Mouse (Mus musculus): Measurements from ENCODE around the gene Pik3r1. TPM values are rescaled to one million over a fixed set of nuclear protein-coding genes. Genes with fewer than 3 reads are reported as not detected.

The Pik3r1 gene
- polyA plus RNA-seq, 1 experiment from 2014 or later = 25.5 TPM

DNA sequence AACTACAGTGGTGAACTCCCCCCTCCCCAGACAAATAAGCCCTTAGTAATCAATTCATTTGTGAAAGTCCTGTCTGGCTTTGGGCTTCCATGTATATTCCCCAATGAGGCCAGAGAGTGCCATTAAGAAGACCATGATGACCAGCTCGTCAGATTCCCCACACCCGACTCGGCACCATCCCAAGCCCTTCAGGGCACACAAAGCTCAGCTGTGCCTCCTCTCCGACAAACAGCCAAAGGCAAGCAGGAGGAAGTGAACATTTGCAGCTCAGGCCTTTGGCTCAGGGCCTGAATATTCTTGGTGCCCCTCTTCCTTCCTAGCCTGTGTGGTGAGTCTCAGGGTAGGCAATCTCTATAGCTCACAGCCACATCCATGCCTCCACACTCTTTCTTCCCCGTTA, 68.3 kb downstream of the Pik3r1 start:
- Histone ChIP-seq H3K27ac (ENCODE audit: low read depth, low read length) (no peak overlapping the region), H3K9me3 (ENCODE audit: control insufficient read depth, low read length) (no peaks in the 10 kb centered on the region), H3K4me3 (ENCODE audit: low read depth, low read length) (no peak overlapping the region), H3K4me1 (ENCODE audit: control insufficient read depth, insufficient read depth, low read length) (peaks cover 5% of the 10 kb centered on the region; the same call in 1 of the 2 replicates), H3K36me3 (ENCODE audit: control insufficient read depth, insufficient read depth, low read length) (no peaks in the 10 kb centered on the region), H3K4me2 (ENCODE audit: low read depth) (no peak overlapping the region), H3K27me3 (ENCODE audit: control insufficient read depth, insufficient read depth, low read length) (no peaks in the 10 kb centered on the region), H3K9ac (ENCODE audit: low read length) (no peak overlapping the region)
- ATAC-seq (ENCODE audit: insufficient read depth, low FRiP score, low TSS enrichment) (no peak), DNase-seq (ENCODE audit: low spot score) (no peak)
- WGBS = 81% methylated on average over 5 of the region's 5 CpGs

- Histone ChIP-seq H3K27ac (ENCODE audit: low read depth, low read length) (no peak overlapping the region), H3K36me3 (ENCODE audit: control insufficient read depth, insufficient read depth, low read length) (no peaks in the 10 kb centered on the region), H3K9me3 (ENCODE audit: control insufficient read depth, low read length) (no peaks in the 10 kb centered on the region), H3K4me1 (ENCODE audit: control insufficient read depth, insufficient read depth, low read length) (peaks cover 9% of the 10 kb centered on the region), H3K27me3 (ENCODE audit: control insufficient read depth, insufficient read depth, low read length) (no peaks in the 10 kb centered on the region), H3K4me2 (ENCODE audit: low read depth) (no peak overlapping the region), H3K9ac (ENCODE audit: low read length) (no peak overlapping the region), H3K4me3 (ENCODE audit: low read depth, low read length) (no peak overlapping the region)
- DNase-seq (ENCODE audit: low spot score) (no peak), ATAC-seq (ENCODE audit: insufficient read depth, low FRiP score, low TSS enrichment) (no peak)
- 81% methylated on average over 5 of the region's 5 CpGs for WGBS
These were observed 70.1 kb downstream of the Pik3r1 start for GRCm38 (mm10) chr13:101697966-101698365.

GRCm38 (mm10) chr13:101697461-101697860, 70.6 kb downstream of the Pik3r1 start:
- peaks cover 9% of the 10 kb centered on the region for H3K4me1 ChIP-seq (ENCODE audit: control insufficient read depth, insufficient read depth, low read length)
- H3K36me3 ChIP-seq (ENCODE audit: control insufficient read depth, insufficient read depth, low read length) = no peaks in the 10 kb centered on the region
- no peak overlapping the region for H3K9ac ChIP-seq (ENCODE audit: low read length)
- H3K27me3 ChIP-seq (ENCODE audit: control insufficient read depth, insufficient read depth, low read length) = no peaks in the 10 kb centered on the region
- no peak overlapping the region for H3K27ac ChIP-seq (ENCODE audit: low read depth, low read length)
- no peak overlapping the region for H3K4me3 ChIP-seq (ENCODE audit: low read depth, low read length)
- DNase-seq (ENCODE audit: low spot score) = no peak
- no peak overlapping the region for H3K4me2 ChIP-seq (ENCODE audit: low read depth)
- 75% methylated on average over 5 of the region's 5 CpGs for WGBS
- no peaks in the 10 kb centered on the region for H3K9me3 ChIP-seq (ENCODE audit: control insufficient read depth, low read length)
- ATAC-seq (ENCODE audit: insufficient read depth, low FRiP score, low TSS enrichment) = no peak

- Histone ChIP-seq H3K4me3 (ENCODE audit: low read depth, low read length) (no peak overlapping the region), H3K36me3 (ENCODE audit: control insufficient read depth, insufficient read depth, low read length) (no peaks in the 10 kb centered on the region), H3K4me1 (ENCODE audit: control insufficient read depth, insufficient read depth, low read length) (peaks cover 10% of the 10 kb centered on the region), H3K9me3 (ENCODE audit: control insufficient read depth, low read length) (no peaks in the 10 kb centered on the region), H3K4me2 (ENCODE audit: low read depth) (no peak overlapping the region), H3K9ac (ENCODE audit: low read length) (no peak overlapping the region), H3K27me3 (ENCODE audit: control insufficient read depth, insufficient read depth, low read length) (no peaks in the 10 kb centered on the region), H3K27ac (ENCODE audit: low read depth, low read length) (no peak overlapping the region)
- ATAC-seq (ENCODE audit: insufficient read depth, low FRiP score, low TSS enrichment) = no peak
- WGBS = 68% methylated on average over 7 of the region's 7 CpGs
- DNase-seq (ENCODE audit: low spot score) = no peak
These were observed 71.2 kb downstream of the Pik3r1 start for GRCm38 (mm10) chr13:101696827-101697226.

DNA sequence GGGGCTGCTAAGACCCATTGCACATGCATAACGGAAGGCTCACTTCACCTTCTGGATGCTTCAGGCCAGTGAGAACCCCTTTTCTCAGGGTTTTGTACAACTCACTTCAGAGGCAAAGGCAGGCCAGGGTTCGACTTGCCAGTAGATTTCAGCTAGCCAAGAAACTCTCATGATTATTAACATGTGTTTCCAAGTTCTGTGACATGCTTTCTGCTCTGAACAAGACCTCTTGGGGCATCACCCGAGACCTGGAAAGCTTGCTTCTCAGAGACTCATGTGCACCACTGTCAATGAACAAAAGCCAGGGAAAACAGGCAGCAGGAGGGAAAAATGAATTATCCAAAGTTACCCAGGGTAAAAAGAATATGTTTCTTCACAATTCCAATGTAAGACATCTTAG, 71.7 kb downstream of the Pik3r1 start:
- H3K4me3 ChIP-seq (ENCODE audit: low read depth, low read length) = no peak overlapping the region
- WGBS = 60% methylated on average over 3 of the region's 3 CpGs
- H3K9ac ChIP-seq (ENCODE audit: low read length) = no peak overlapping the region
- H3K27me3 ChIP-seq (ENCODE audit: control insufficient read depth, insufficient read depth, low read length) = no peaks in the 10 kb centered on the region
- H3K27ac ChIP-seq (ENCODE audit: low read depth, low read length) = no peak overlapping the region
- H3K9me3 ChIP-seq (ENCODE audit: control insufficient read depth, low read length) = no peaks in the 10 kb centered on the region
- peaks cover 13% of the 10 kb centered on the region for H3K4me1 ChIP-seq (ENCODE audit: control insufficient read depth, insufficient read depth, low read length)
- ATAC-seq (ENCODE audit: insufficient read depth, low FRiP score, low TSS enrichment) (no peak), DNase-seq (ENCODE audit: low spot score) (no peak)
- H3K4me2 ChIP-seq (ENCODE audit: low read depth) = no peak overlapping the region
- no peaks in the 10 kb centered on the region for H3K36me3 ChIP-seq (ENCODE audit: control insufficient read depth, insufficient read depth, low read length)

DNA sequence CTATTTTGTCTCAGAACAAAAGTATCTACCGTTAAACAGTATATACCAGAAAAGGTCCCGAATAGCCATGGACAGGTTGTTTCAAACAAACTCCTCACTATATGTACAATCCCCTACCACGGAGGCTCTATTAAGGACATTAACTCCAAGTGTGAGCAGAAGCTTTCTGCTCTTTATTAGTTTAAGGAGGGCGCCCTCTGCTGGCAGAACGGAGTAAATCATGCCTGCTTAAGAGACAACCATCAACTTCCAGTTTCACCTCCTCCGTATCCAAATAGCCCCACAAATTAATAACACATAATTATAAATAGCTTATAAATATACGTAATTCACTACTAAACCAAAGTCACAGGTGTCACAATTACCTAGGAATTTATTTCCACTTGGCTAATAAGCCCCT, 72.1 kb downstream of the Pik3r1 start:
- 7% methylated on average over 7 of the region's 7 CpGs for WGBS
- DNase-seq (ENCODE audit: low spot score) (peak; percentile 86), ATAC-seq (ENCODE audit: insufficient read depth, low FRiP score, low TSS enrichment) (no peak)
- H3K27me3 ChIP-seq (ENCODE audit: control insufficient read depth, insufficient read depth, low read length) = no peaks in the 10 kb centered on the region
- H3K9me3 ChIP-seq (ENCODE audit: control insufficient read depth, low read length) = no peaks in the 10 kb centered on the region
- no peak overlapping the region for H3K9ac ChIP-seq (ENCODE audit: low read length)
- H3K36me3 ChIP-seq (ENCODE audit: control insufficient read depth, insufficient read depth, low read length) = no peaks in the 10 kb centered on the region
- H3K4me3 ChIP-seq (ENCODE audit: low read depth, low read length) = no peak overlapping the region
- no peak overlapping the region for H3K4me2 ChIP-seq (ENCODE audit: low read depth)
- peaks cover 16% of the 10 kb centered on the region for H3K4me1 ChIP-seq (ENCODE audit: control insufficient read depth, insufficient read depth, low read length)
- no peak overlapping the region for H3K27ac ChIP-seq (ENCODE audit: low read depth, low read length)

- peak overlapping the region; percentile 50 for H3K4me3 ChIP-seq (ENCODE audit: low read depth, low read length)
- peak overlapping the region; percentile 70 for H3K9ac ChIP-seq (ENCODE audit: low read length)
- H3K4me2 ChIP-seq (ENCODE audit: low read depth) = peak overlapping the region; percentile 94
- ATAC-seq (ENCODE audit: insufficient read depth, low FRiP score, low TSS enrichment) (peak; percentile 54), DNase-seq (ENCODE audit: low spot score) (peak; percentile 69)
- H3K27me3 ChIP-seq (ENCODE audit: control insufficient read depth, insufficient read depth, low read length) = no peaks in the 10 kb centered on the region
- H3K36me3 ChIP-seq (ENCODE audit: control insufficient read depth, insufficient read depth, low read length) = no peaks in the 10 kb centered on the region
- H3K27ac ChIP-seq (ENCODE audit: low read depth, low read length) = no peak overlapping the region
- WGBS = under 1% methylated on average over 48 of the region's 48 CpGs
- H3K4me1 ChIP-seq (ENCODE audit: control insufficient read depth, insufficient read depth, low read length) = peaks cover 17% of the 10 kb centered on the region
- H3K9me3 ChIP-seq (ENCODE audit: control insufficient read depth, low read length) = no peaks in the 10 kb centered on the region
These were observed 73.3 kb downstream of the Pik3r1 start for GRCm38 (mm10) chr13:101694496-101695251.

DNA sequence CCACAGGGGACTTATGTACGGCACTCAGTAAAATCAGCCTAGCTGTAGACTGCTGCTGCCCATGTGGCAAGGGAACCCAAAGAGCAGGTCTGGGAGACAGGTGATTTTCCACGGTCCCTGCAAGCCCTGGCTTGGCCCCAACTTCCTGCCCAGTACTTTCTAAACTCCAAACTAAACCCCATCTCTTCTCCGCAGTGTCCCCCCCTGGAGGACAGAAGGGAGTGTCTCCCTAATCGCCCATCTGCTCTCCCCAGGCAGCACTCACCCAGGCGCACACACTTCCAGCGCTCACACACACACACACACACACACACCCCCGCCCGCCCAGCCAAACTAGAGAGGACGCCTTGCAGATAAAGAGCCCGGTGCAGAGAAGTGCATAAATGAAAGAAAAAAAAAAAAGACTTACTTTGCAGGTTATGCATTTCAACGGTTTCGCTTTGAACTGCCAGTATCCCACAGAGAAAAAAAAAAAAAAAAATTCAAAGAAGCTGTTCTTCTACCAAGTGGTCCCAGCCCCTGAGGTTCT, 74.0 kb downstream of the Pik3r1 start:
- WGBS = under 1% methylated on average over 12 of the region's 12 CpGs
- no peaks in the 10 kb centered on the region for H3K36me3 ChIP-seq (ENCODE audit: control insufficient read depth, insufficient read depth, low read length)
- H3K9me3 ChIP-seq (ENCODE audit: control insufficient read depth, low read length) = no peaks in the 10 kb centered on the region
- peak overlapping the region; percentile 50 for H3K4me3 ChIP-seq (ENCODE audit: low read depth, low read length)
- H3K4me1 ChIP-seq (ENCODE audit: control insufficient read depth, insufficient read depth, low read length) = peaks cover 17% of the 10 kb centered on the region
- peak overlapping the region; percentile 70 for H3K9ac ChIP-seq (ENCODE audit: low read length)
- H3K27me3 ChIP-seq (ENCODE audit: control insufficient read depth, insufficient read depth, low read length) = no peaks in the 10 kb centered on the region
- DNase-seq (ENCODE audit: low spot score) (peak; percentile 59), ATAC-seq (ENCODE audit: insufficient read depth, low FRiP score, low TSS enrichment) (peak; percentile 69; the same call in 1 of the 2 replicates)
- no peak overlapping the region for H3K27ac ChIP-seq (ENCODE audit: low read depth, low read length)
- peak overlapping the region; percentile 94 for H3K4me2 ChIP-seq (ENCODE audit: low read depth)
